Mouse (Mus musculus) neural tube, embryonic 15.5 days (tissue): ENCODE results near the gene Krtap16-3. TPM values are rescaled to one million over a fixed set of nuclear protein-coding genes. Genes with fewer than 3 reads are reported as not detected.

ENCODE experiments used
- ATAC-seq: fragments of 200-750 bp; cut with Nextera tagmentation; 2 replicates; pipeline ENCODE4 v1.8.0; 2017; ENCODE audit warnings: mild to moderate bottlenecking, moderate TSS enrichment, moderate library complexity; ENCODE audit not compliant: low FRiP score
- H3K27ac ChIP-seq: fragments of 300-500 bp; sonication (generic); replicated peaks from 2 replicates; pipeline ENCODE4 v1.5.1; 2015; ENCODE audit warnings: mild to moderate bottlenecking, inconsistent platforms
- H3K27me3 ChIP-seq: fragments of 300-500 bp; sonication (generic); replicated peaks from 2 replicates; pipeline ENCODE4 v1.6.1; 2015; ENCODE audit warnings: inconsistent platforms
- H3K36me3 ChIP-seq: fragments of 300-500 bp; sonication (generic); 2 replicates; pipeline ENCODE4 v1.6.1; 2015; ENCODE audit warnings: inconsistent platforms
- H3K4me1 ChIP-seq: fragments of 300-500 bp; sonication (generic); 2 replicates; pipeline ENCODE4 v1.6.1; 2015; ENCODE audit warnings: inconsistent platforms
- H3K4me2 ChIP-seq: fragments of 300-500 bp; sonication (generic); 2 replicates; pipeline ENCODE4 v1.6.1; 2015; ENCODE audit warnings: inconsistent platforms, mild to moderate bottlenecking, moderate library complexity
- H3K4me3 ChIP-seq: fragments of 300-500 bp; sonication (generic); replicated peaks from 2 replicates; pipeline ENCODE4 v1.5.1; 2015; ENCODE audit warnings: mild to moderate bottlenecking, inconsistent platforms
- H3K9ac ChIP-seq: fragments of 300-500 bp; sonication (generic); replicated peaks from 2 replicates; pipeline ENCODE4 v1.6.1; 2015; ENCODE audit warnings: mild to moderate bottlenecking, inconsistent platforms
- H3K9me3 ChIP-seq: fragments of 300-500 bp; sonication (generic); replicated peaks from 2 replicates; pipeline ENCODE4 v1.6.1; 2016; ENCODE audit warnings: inconsistent platforms
- WGBS: fragments of 180-500 bp; shearing (Covaris S2); methylation state at CpG from one replicate; pipeline ENCODE4 v1.1.7; 2015; ENCODE audit warnings: mixed read lengths; 5-methylcytosine and 5-hydroxymethylcytosine counted together
- polyA plus RNA-seq: library from polyadenylated mRNA; unstranded; fragments of >200 nt; fragmentation: Nextera tagmentation; extraction: Ambion mirVana; gene quantifications from 2 replicates; pipeline ENCODE4 v1.2.1, GENCODE M21; 2015

The Krtap16-3 gene
- polyA plus RNA-seq = not detected in 2 replicates

GRCm38 (mm10) chr16:88962773-88963172 lies at the start of gene Krtap16-3:
Krtap16-3 (minus strand) TSS chr16:88962873.
- H3K36me3 ChIP-seq = no peaks in the 10 kb centered on the region
- H3K9ac ChIP-seq = no peak within 1 kb of the TSS
- no peaks in the 10 kb centered on the region for H3K4me1 ChIP-seq
- H3K4me3 ChIP-seq = no peak within 1 kb of the TSS
- H3K27ac ChIP-seq = no peak within 1 kb of the TSS
- no peaks in the 10 kb centered on the region for H3K27me3 ChIP-seq
- no peaks in the 10 kb centered on the region for H3K9me3 ChIP-seq
- WGBS = 92% methylated on average over 7 of the region's 7 CpGs
- no peak within 1 kb of the TSS for H3K4me2 ChIP-seq
- ATAC-seq = no peak

DNA sequence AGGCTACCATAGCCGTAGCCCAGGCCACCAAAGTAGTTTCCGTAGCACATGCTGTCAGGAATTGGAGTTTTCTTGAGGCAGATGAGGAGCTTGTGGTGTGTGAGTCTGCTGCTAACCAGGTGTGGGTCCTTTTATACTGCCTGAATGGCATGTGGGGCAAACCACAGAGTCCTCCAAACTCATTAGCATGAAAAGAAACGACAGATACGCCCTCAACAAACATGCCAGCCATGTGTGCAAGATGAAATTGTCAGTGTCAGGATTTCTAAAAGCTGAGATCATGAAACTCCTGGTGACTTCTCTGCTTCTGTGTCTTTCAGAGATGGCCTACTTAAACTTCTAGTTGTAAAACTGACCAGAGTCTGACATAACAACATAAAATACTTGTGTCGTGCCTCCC lies 48.0 kb upstream of the Krtap16-3 start, which contains the start of gene Krtap22-2:
Krtap22-2 (minus strand) TSS at position 101 of the 400 bp plus-strand sequence.
- WGBS = 80% methylated on average over 5 of the region's 5 CpGs

DNA sequence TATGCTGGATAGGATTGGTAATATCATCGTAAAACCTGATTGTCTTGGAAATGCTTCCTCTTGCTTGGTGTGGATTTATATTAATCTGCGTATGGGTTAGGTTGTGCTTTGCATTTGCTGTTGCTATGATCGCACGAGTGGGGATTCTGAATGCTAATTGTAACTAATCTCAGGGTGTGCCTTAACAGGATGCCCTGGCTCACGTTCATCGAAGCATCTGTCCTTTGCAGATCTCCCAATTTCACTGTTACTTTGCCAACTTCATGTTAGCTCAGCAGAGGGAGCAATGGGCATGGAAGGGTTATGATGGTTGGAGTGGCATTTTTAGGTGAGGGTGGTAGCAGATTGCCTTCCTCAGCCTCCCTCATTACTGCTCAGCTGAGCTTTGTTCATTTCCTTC lies 21.6 kb downstream of the Krtap16-3 start:
- 81% methylated on average over 6 of the region's 6 CpGs for WGBS
- Histone ChIP-seq H3K27ac (no peak overlapping the region), H3K4me2 (no peak overlapping the region), H3K27me3 (no peaks in the 10 kb centered on the region), H3K4me1 (no peaks in the 10 kb centered on the region), H3K9ac (no peak overlapping the region), H3K36me3 (no peaks in the 10 kb centered on the region), H3K4me3 (no peak overlapping the region), H3K9me3 (no peaks in the 10 kb centered on the region)
- ATAC-seq = no peak

More for the DNA sequence above, 48.0 kb upstream of the Krtap16-3 start, which contains the start of gene Krtap22-2:
- Histone ChIP-seq H3K4me1 (no peaks in the 10 kb centered on the region), H3K4me3 (no peak within 1 kb of the TSS), H3K4me2 (no peak within 1 kb of the TSS), H3K9me3 (no peaks in the 10 kb centered on the region), H3K27me3 (no peaks in the 10 kb centered on the region), H3K9ac (no peak within 1 kb of the TSS), H3K27ac (no peak within 1 kb of the TSS), H3K36me3 (no peaks in the 10 kb centered on the region)
- no peak for ATAC-seq

DNA sequence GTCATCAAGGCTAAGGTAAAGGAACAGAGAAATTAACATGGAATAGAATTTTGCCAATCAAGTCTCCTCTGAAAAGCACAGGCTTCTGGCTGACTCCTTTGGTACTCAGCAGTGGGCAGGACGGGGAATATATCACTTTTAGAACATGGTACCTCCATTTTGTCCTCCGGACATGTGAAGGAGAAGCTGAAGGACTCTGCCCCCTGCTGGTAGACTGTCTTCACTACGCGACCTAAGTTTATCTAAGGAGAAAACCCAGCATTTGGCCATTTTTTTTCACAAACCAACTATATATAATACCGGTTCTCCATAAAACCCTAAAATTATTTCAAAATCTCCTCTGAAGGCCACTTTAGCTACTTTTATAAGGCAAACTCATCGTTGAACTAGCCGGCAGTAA lies 24.4 kb downstream of the Krtap16-3 start:
- WGBS = 73% methylated on average over 7 of the region's 7 CpGs
- Histone ChIP-seq H3K9ac (no peak overlapping the region), H3K27ac (no peak overlapping the region), H3K4me1 (no peaks in the 10 kb centered on the region), H3K4me3 (no peak overlapping the region), H3K4me2 (no peak overlapping the region), H3K27me3 (no peaks in the 10 kb centered on the region), H3K36me3 (no peaks in the 10 kb centered on the region), H3K9me3 (no peaks in the 10 kb centered on the region)
- ATAC-seq = no peak

GRCm38 (mm10) chr16:88932165-88932564 lies 30.5 kb downstream of the Krtap16-3 start, which contains the start of gene Krtap19-9b:
Krtap19-9b (minus strand) TSS chr16:88932265.
- ATAC-seq = no peak
- Histone ChIP-seq H3K4me2 (no peak within 1 kb of the TSS), H3K4me3 (no peak within 1 kb of the TSS), H3K9me3 (no peaks in the 10 kb centered on the region), H3K27ac (no peak within 1 kb of the TSS), H3K36me3 (no peaks in the 10 kb centered on the region), H3K9ac (no peak within 1 kb of the TSS), H3K4me1 (no peaks in the 10 kb centered on the region), H3K27me3 (no peaks in the 10 kb centered on the region)
- 94% methylated on average over 3 of the region's 3 CpGs for WGBS

Other genes with a start within 250 kb of the Krtap16-3 start
- not detected in 2 replicates for gene Krtap13-1, start 234.0 kb downstream of the Krtap16-3 start, polyA plus RNA-seq
- gene Krtap13, start 211.2 kb downstream of the Krtap16-3 start, polyA plus RNA-seq = not detected in 2 replicates
- not detected in 2 replicates for gene 2310034C09Rik, start 204.0 kb downstream of the Krtap16-3 start, polyA plus RNA-seq
- not detected in 2 replicates for gene 2310057N15Rik, start 188.7 kb downstream of the Krtap16-3 start, polyA plus RNA-seq
- gene Gm5965, start 185.0 kb downstream of the Krtap16-3 start, polyA plus RNA-seq = not detected in 2 replicates
- not detected in 2 replicates for gene Gm20741, start 150.7 kb downstream of the Krtap16-3 start, polyA plus RNA-seq
- not detected in 2 replicates for gene Krtap15, start 142.7 kb downstream of the Krtap16-3 start, polyA plus RNA-seq
- gene Krtap14, start 136.7 kb downstream of the Krtap16-3 start, polyA plus RNA-seq = not detected in 2 replicates
- gene Krtap19-1, start 93.5 kb downstream of the Krtap16-3 start, polyA plus RNA-seq = not detected in 2 replicates
- not detected in 2 replicates for gene Krtap19-2, start 88.6 kb downstream of the Krtap16-3 start, polyA plus RNA-seq
- gene Krtap19-3, start 84.8 kb downstream of the Krtap16-3 start, polyA plus RNA-seq = not detected in 2 replicates
- not detected in 2 replicates for gene Krtap19-4, start 77.8 kb downstream of the Krtap16-3 start, polyA plus RNA-seq
- not detected in 2 replicates for gene Krtap19-5, start 66.4 kb downstream of the Krtap16-3 start, polyA plus RNA-seq
- not detected in 2 replicates for gene Krtap19-9b, start 30.6 kb downstream of the Krtap16-3 start, polyA plus RNA-seq
- not detected in 2 replicates for gene Krtap22-2, start 47.9 kb upstream of the Krtap16-3 start, polyA plus RNA-seq
- gene Gm10229, start 52.4 kb upstream of the Krtap16-3 start, polyA plus RNA-seq = not detected in 2 replicates
- not detected in 2 replicates for gene Krtap6-1, start 68.8 kb upstream of the Krtap16-3 start, polyA plus RNA-seq
- gene Gm10228, start 78.6 kb upstream of the Krtap16-3 start, polyA plus RNA-seq = not detected in 2 replicates
- gene Krtap6-5, start 85.0 kb upstream of the Krtap16-3 start, polyA plus RNA-seq = not detected in 2 replicates
- not detected in 2 replicates for gene 1110025L11Rik, start 101.1 kb upstream of the Krtap16-3 start, polyA plus RNA-seq
- gene Krtap6-3, start 121.1 kb upstream of the Krtap16-3 start, polyA plus RNA-seq = not detected in 2 replicates
- not detected in 2 replicates for gene Gm6358, start 178.0 kb upstream of the Krtap16-3 start, polyA plus RNA-seq
- gene Gm10061, start 188.2 kb upstream of the Krtap16-3 start, polyA plus RNA-seq = not detected in 2 replicates
- gene Gm9789, start 195.1 kb upstream of the Krtap16-3 start, polyA plus RNA-seq = not detected in 2 replicates
- not detected in 2 replicates for gene Gm7735, start 206.6 kb upstream of the Krtap16-3 start, polyA plus RNA-seq
- not detected in 2 replicates for gene 1110057P08Rik, start 211.9 kb upstream of the Krtap16-3 start, polyA plus RNA-seq
- gene Krtap20-2, start 243.0 kb upstream of the Krtap16-3 start, polyA plus RNA-seq = not detected in 2 replicates